ENCODE assay signal across 21 mouse cellular contexts in the genomic region with DNA sequence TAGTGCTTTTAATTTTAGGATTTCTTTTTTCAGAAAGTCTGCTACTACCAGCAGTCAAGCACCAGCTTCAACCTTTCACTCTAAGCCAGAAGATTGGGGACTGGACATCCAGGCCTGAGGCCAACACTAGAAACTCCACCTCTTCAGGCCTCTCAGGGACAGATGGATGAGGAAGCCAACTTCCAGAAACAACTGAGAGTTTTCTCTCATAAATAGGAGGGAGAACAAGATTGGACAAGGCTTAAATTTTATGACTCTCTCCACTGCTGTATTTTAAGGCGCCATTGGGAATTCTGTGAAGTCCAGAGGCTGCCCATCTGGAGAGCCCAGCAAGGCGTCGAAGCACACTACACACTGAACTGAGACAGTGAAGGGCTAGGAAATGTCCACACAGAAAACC. TPM values are rescaled to one million over a fixed set of nuclear protein-coding genes. Genes with fewer than 3 reads are reported as not detected.
DNase-seq lines count a peak whose midpoint lies in the region; ATAC-seq lines count a peak whose summit lies in the region.
"Had no signal": no experiment of that assay in that cellular context is flagged by ENCODE, and none has a peak within 500 bp of the region (broad histone marks: within the 10 kb centered on the region; RNA-seq: fewer than 3 reads in every experiment).

No protein-coding gene starts in this region.

- peak; percentile 66 for DNase-seq in gastrocnemius, adult 18-20 months (ENCODE audit: low spot score)
- no peak for DNase-seq in gastrocnemius, postnatal 10 days
- no peak for DNase-seq in kidney, postnatal 36 days
- peak; percentile 45 for DNase-seq in gastrocnemius, postnatal 14 days
- peak; percentile 40 to 56 for DNase-seq in heart, postnatal 14 days
- no peak for DNase-seq in left cerebral cortex, postnatal 36 days (ENCODE audit: low spot score in 2 of 2)
- DNase-seq in cerebellum, adult 9-11 months = no peak
- DNase-seq: cerebellum, adult 11 months; cerebellum, postnatal 10 days; kidney, adult 9 months; lung, embryonic 14.5 days had no signal

- H3K9me3 ChIP-seq in kidney, embryonic 15.5 days (replicated peaks) = no peaks in the 10 kb centered on the region
- H3K9me3 ChIP-seq: embryonic facial prominence, embryonic 10.5 days; forebrain, embryonic 15.5 days; hindbrain, embryonic 15.5 days; limb, embryonic 13.5 days; midbrain, embryonic 12.5 days; neural tube, embryonic 15.5 days had no signal

- H3K4me1 ChIP-seq in kidney, embryonic 15.5 days = no peaks in the 10 kb centered on the region
- H3K4me1 ChIP-seq: forebrain, embryonic 15.5 days; hindbrain, embryonic 15.5 days; limb, embryonic 13.5 days had no signal

- 64% methylated on average over 3 of the region's 3 CpGs for WGBS in kidney, embryonic 15.5 days

- 0 out of 2 replicates have a peak, but pooled peaks have one; percentile 40 for ATAC-seq in kidney, embryonic 15.5 days (replicated peaks; ENCODE audit: low FRiP score)
- ATAC-seq: forebrain, embryonic 15.5 days; intestine, embryonic 16.5 days had no signal

- no peaks in the 10 kb centered on the region for H3K27me3 ChIP-seq in kidney, embryonic 15.5 days
- H3K27me3 ChIP-seq: forebrain, embryonic 15.5 days; hindbrain, embryonic 15.5 days; limb, embryonic 13.5 days; midbrain, embryonic 12.5 days; neural tube, embryonic 15.5 days had no signal

- H3K9ac ChIP-seq in kidney, embryonic 15.5 days = no peak overlapping the region
- H3K9ac ChIP-seq: forebrain, embryonic 15.5 days; hindbrain, embryonic 15.5 days; limb, embryonic 13.5 days; liver, embryonic 14.5 days; lung, embryonic 14.5 days; midbrain, embryonic 12.5 days; neural tube, embryonic 15.5 days had no signal

- no peak overlapping the region for H3K27ac ChIP-seq in kidney, embryonic 15.5 days
- H3K27ac ChIP-seq: embryonic facial prominence, embryonic 10.5 days; forebrain, embryonic 15.5 days; hindbrain, embryonic 15.5 days; limb, embryonic 13.5 days; liver, embryonic 14.5 days; midbrain, embryonic 12.5 days; neural tube, embryonic 15.5 days; stomach, postnatal 0 days had no signal

- H3K36me3 ChIP-seq in kidney, embryonic 15.5 days = no peaks in the 10 kb centered on the region
- H3K36me3 ChIP-seq: embryonic facial prominence, embryonic 10.5 days; forebrain, embryonic 15.5 days; hindbrain, embryonic 15.5 days; limb, embryonic 13.5 days; midbrain, embryonic 12.5 days; neural tube, embryonic 15.5 days had no signal

- no peak overlapping the region for H3K4me3 ChIP-seq in kidney, embryonic 15.5 days (replicated peaks)
- H3K4me3 ChIP-seq: embryonic facial prominence, embryonic 10.5 days; forebrain, embryonic 15.5 days; hindbrain, embryonic 15.5 days; limb, embryonic 13.5 days; midbrain, embryonic 12.5 days; neural tube, embryonic 15.5 days had no signal

- intact Hi-C loops in gastrocnemius, postnatal 14 days (cut with DNase I; ENCODE audit: low total_unique reads) = no loop called here
- intact Hi-C loops in heart, postnatal 14 days (cut with DNase I) = no loop called here
- intact Hi-C loops in left cerebral cortex, postnatal 36 days (cut with DNase I) = no loop called here

- H3K4me2 ChIP-seq in kidney, embryonic 15.5 days = no peak overlapping the region
- H3K4me2 ChIP-seq: forebrain, embryonic 15.5 days; hindbrain, embryonic 15.5 days; limb, embryonic 13.5 days; lung, embryonic 14.5 days; midbrain, embryonic 12.5 days; neural tube, embryonic 15.5 days had no signal

RNA-seq across cellular contexts. Expression of gene Thbs2, which starts 17.0 kb away (rescaled TPM):
- total RNA-seq in gastrocnemius, adult 18-20 months (2021) = 10 to 100 TPM in 1 of 2 experiments, 1 to 10 TPM in 1; 4.6 to 11.9 TPM
- total RNA-seq in gastrocnemius, postnatal 10 days (2021) = 10 to 100 TPM; 66.4 to 84.2 TPM
- 24.0 and 25.5 TPM in 2 replicates for polyA plus RNA-seq in kidney, embryonic 15.5 days (2015; fragmentation: Nextera tagmentation; extraction: Ambion mirVana)
- 10 to 100 TPM; 33.7 to 41.8 TPM for total RNA-seq in gastrocnemius, postnatal 14 days (2021)
- 10 to 100 TPM; 27.5 to 31.9 TPM for total RNA-seq in heart, postnatal 14 days (2021)
- total RNA-seq in left cerebral cortex, postnatal 36 days (2021) = 1 to 10 TPM; 4.6 to 4.8 TPM

Comparison
In these comparisons a context has a peak if more than half of its experiments do, and no peak if none do; other contexts are left out.
1. DNase-seq: peak in gastrocnemius, adult 18-20 months (single experiment), gastrocnemius, postnatal 14 days (single experiment) and heart, postnatal 14 days (2 of 2); none in gastrocnemius, postnatal 10 days (single experiment), kidney, postnatal 36 days (0 of 2), left cerebral cortex, postnatal 36 days (0 of 2) and cerebellum, adult 9-11 months (single experiment).